Mouse (Mus musculus) ES-E14 (cell line): ENCODE measurements around the gene Lypd6.

Experiments used
- CHD2 ChIP-seq: IDR thresholded peaks from 2 replicates; pipeline ENCODE4 v1.6.1; 2014; ENCODE audit warnings: mild to moderate bottlenecking, low read depth, low read length, inconsistent platforms
- HCFC1 ChIP-seq: IDR thresholded peaks from 2 replicates; pipeline ENCODE4 v1.6.1; 2012; ENCODE audit warnings: low read length, inconsistent platforms, borderline replicate concordance; ENCODE audit not compliant: insufficient read depth
- ZNF384 ChIP-seq: IDR thresholded peaks from 2 replicates; pipeline ENCODE4 v1.6.1; 2012; ENCODE audit warnings: low read depth, low read length, inconsistent platforms

GRCm38 (mm10) chr2:50110167-50110566, 43.9 kb downstream of the Lypd6 start:
- TF ChIP-seq HCFC1, result no peak
- TF ChIP-seq ZNF384, result no peak
- TF ChIP-seq CHD2, result no peak
